Mouse (Mus musculus): ENCODE data around the gene BC055324.

DNA sequence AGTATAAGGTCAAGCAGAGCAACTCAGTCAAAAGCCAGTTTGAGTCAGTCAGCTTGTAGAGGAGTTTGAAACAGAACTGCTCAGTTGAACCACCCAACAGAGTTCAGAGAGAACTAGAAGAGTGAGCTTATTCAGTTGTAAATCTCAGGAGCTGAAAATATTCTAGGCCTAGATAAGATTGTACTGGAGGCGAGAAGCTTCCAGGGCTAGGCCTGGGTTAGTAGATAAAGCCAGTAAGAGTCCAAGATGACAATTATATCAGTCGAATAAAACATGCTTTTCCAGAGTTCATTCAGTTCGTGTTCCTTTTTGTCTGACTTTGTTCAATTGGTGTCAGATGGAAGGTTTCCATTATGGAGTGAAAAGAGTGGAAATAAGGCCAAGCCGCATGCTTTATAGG is 31.1 kb upstream of the BC055324 start:
- TF ChIP-seq SIN3A (IDR thresholded peaks at IDR 0.05; ENCODE audit: low read length) (no peak), NELFE (IDR thresholded peaks at IDR 0.05; ENCODE audit: low read depth, low read length) (no peak)

All from CH12.LX (cell line).